Mouse (Mus musculus) bone marrow macrophage, adult 2 months (primary cell): ENCODE data around the gene Jak2. TPM values are rescaled to one million over a fixed set of nuclear protein-coding genes. Genes with fewer than 3 reads are reported as not detected.

Experiments
- H3K27ac ChIP-seq: 2 replicates; pipeline ENCODE4 v1.5.1; 2012; ENCODE audit warnings: low read depth, low read length; ENCODE audit not compliant: insufficient read depth
- H3K4me1 ChIP-seq: 2 replicates; pipeline ENCODE4 v1.6.1; 2012; ENCODE audit warnings: low read length; ENCODE audit not compliant: control insufficient read depth, insufficient read depth
- H3K4me3 ChIP-seq: 2 replicates; pipeline ENCODE4 v1.5.1; 2012; ENCODE audit warnings: mild to moderate bottlenecking, low read length, moderate library complexity; ENCODE audit not compliant: insufficient read depth
- CTCF ChIP-seq: IDR thresholded peaks from 2 replicates; pipeline ENCODE4 v1.5.1; 2012; ENCODE audit warnings: low read depth, mild to moderate bottlenecking, low read length, moderate library complexity
- POLR2A ChIP-seq: IDR thresholded peaks from 2 replicates; pipeline ENCODE4 v1.6.1; 2012; ENCODE audit warnings: mild to moderate bottlenecking, low read depth, low read length, borderline replicate concordance
- polyA plus RNA-seq: library from polyadenylated mRNA; stranded (reverse); fragments of >200 nt; gene quantifications from 2 replicates; pipeline ENCODE4 v1.2.4, GENCODE M21; 2012; ENCODE audit not compliant: missing spikeins, insufficient read depth, insufficient read length

Gene Jak2
- polyA plus RNA-seq, 1 experiment, result 24.7 TPM

DNA sequence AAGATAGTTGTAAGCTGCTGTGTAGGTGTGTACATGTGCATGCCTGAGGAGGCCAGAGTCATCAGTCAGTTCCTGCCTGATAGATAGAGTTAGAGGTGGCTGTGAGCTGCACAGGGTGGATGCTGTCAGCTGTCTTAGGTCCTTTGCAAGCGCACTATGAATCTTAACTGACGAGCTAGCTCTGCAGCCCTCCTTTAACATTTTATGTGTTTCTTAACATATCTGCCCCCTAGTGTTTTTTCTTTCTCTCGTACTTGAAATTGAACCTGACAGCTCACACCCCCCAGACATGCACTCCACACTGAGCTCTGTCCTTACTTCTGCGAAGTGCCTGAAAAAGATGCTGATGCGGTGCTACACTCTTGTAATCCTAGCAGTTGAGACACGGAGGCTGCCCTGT lies 18.6 kb downstream of the Jak2 start:
- TF ChIP-seq POLR2A (no peak), CTCF (no peak)
- no peak overlapping the region for H3K4me3 ChIP-seq
- no peaks in the 10 kb centered on the region for H3K4me1 ChIP-seq
- no peak overlapping the region for H3K27ac ChIP-seq

DNA sequence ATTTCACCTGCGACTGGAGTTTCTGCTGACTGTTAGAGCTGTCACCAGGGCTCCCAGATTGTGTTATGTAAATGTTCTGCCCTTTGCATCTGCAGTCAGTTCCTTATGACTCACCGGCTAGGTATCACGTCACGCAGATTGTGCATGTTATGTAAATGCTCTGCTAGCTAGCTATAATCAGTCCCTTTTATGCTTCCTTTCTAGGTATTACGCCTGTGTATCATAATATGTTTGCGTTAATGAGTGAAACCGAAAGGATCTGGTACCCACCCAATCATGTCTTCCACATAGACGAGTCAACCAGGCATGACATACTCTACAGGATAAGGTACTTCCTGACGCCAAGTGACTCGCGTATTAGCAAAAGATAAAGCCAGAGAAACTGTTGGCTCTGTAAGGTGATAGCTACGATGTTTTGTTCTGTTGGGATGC lies 19.5 kb downstream of the Jak2 start:
- Histone ChIP-seq H3K27ac (no peak overlapping the region), H3K4me3 (no peak overlapping the region), H3K4me1 (no peaks in the 10 kb centered on the region)
- TF ChIP-seq CTCF, result no peak

DNA sequence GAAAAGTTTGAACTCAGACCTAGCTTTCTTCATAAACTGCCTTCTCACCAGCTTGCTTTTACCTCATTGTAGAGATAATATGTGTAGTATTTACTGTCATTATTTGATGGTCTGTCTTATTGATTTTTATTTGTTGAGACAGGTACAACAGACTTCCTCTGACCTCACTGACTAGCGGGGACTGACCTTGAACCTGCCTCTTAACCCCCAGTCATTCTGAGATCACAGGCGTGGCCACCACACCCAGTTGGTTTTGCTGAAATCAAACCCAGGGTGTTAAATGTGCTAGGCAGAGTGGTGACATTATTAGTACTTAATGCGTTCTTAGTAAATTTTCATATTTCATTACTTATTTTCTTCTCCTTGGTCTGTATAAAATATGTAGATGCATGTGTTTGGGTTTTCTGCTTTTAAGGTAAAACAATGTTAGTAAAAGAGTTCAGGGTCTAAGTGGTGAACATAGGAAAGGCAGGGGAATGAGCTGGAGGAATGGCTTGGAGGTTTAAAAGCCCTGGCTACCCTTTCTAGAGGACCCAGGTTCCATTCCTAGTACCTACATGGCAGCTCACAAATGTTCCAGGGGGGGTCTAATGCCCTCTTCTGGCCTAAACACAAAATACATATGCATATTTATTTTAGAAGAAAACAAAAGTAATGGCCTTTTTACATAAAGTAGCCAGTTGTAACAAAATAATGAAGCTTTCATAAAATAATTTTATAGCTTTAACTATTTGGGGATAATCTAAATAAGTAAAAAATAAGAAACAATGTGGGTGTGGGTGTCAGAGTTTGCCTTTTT lies 20.6 kb downstream of the Jak2 start:
- H3K4me1 ChIP-seq, result no peaks in the 10 kb centered on the region
- no peak overlapping the region for H3K4me3 ChIP-seq
- H3K27ac ChIP-seq, result no peak overlapping the region
- TF ChIP-seq POLR2A (no peak), CTCF (no peak)

DNA sequence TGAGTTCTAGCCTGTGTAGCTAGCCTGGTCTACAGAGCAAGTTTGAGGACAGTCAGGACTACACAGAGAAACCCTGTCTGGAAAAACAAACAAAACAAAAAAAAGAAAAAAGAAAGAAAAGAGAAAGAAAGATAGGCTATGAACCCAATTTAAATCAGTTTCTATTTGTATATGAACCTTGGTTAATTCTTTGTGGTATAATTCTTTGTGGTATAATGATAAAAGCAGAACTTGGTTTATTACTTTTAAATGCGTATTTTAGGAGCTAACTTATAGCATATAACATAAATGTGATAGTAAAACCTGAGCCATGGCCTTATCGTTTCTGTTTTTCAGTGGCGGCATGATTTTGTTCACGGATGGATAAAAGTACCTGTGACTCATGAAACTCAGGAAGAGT lies 24.8 kb downstream of the Jak2 start:
- no peak overlapping the region for H3K27ac ChIP-seq
- TF ChIP-seq CTCF (no peak), POLR2A (no peak)
- H3K4me3 ChIP-seq, result no peak overlapping the region
- H3K4me1 ChIP-seq, result no peaks in the 10 kb centered on the region

DNA sequence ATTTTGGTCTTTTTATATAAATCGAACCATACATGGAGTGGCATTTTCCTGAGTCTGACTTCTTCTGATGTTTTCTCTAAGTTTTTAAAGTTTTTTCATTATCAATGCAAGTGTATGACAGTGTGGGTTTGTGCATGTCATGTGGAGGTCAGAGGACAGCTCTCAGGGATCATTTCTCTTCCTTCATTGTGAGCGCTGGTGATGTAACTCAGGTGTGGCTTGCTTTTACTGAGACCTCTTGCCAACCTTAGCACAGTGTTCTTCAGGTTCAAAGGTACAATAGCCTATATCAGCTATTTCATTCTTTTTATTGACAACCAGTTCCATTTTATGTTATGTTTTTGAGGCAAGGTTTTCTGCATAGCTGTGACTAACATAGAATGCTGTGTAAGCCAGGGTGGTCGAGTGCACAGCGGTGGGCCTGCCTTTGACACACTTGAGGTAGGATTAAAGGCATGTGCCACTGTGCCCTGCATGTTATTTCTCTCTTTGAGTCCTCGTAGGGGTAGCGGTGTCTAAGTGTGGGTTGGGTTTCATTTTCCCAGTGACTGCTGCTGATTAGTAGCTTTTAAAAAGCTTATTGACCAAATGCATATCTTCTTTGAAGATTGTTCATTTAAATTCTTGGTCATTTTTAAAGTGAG lies 27.4 kb downstream of the Jak2 start:
- TF ChIP-seq CTCF (no peak), POLR2A (no peak)
- H3K27ac ChIP-seq, result no peak overlapping the region
- no peaks in the 10 kb centered on the region for H3K4me1 ChIP-seq
- H3K4me3 ChIP-seq, result no peak overlapping the region

DNA sequence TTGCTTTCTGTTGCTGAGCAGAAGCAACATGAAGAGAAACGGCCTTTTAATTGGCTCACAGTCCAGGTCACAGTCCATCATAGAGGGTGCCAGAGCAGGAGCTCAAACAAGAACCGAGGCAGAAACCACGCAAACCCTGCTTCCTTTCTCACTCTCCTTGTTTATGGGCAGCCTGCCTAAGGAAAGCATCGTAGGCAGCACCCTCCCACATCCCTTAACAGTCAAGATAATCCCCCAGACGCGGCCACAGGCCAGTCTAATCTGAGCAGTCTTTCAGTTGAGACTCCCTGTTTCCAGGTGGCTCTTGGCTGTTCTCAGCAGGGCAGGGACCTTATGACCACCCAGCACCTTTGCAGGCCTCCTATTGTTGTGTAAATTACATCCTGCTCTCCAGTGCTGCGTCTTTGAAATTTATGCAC lies 33.8 kb downstream of the Jak2 start:
- no peaks in the 10 kb centered on the region for H3K4me1 ChIP-seq
- TF ChIP-seq POLR2A (no peak), CTCF (no peak)
- no peak overlapping the region for H3K4me3 ChIP-seq
- no peak overlapping the region for H3K27ac ChIP-seq

DNA sequence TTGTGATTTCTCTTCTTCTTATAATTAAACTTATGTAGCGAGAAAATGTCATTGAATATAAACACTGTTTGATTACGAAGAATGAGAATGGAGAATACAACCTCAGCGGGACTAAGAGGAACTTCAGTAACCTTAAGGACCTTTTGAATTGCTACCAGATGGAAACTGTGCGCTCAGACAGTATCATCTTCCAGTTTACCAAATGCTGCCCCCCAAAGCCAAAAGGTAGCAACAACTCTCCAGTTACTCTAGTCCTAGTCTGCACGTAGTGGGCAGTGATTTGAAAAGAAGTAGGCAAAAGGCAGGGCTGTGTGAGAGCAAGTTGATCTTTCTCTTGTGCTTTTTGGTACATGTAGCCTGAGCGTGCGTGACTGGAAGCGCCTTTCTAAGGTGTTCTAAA lies 36.2 kb downstream of the Jak2 start:
- Histone ChIP-seq H3K4me1 (no peaks in the 10 kb centered on the region), H3K4me3 (no peak overlapping the region), H3K27ac (no peak overlapping the region)

DNA sequence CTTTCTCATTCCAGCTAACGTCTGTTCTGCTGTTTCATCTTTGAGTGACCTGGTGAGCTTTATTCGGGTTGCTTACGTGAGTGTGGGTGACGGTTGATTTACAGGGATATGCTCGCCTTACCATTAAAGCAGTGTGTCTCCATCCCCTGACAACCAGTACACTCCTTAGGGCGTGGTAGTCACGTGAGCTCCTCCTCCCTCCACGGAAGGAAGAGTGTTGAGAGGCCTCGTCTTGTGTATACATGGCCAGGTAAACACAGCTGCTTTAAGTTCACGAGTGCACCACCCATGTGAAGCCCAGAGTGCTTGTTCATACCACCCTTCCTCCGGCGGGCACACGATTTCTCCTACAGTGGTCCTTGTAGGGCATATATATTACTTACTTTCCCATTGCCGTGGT lies 39.9 kb downstream of the Jak2 start:
- Histone ChIP-seq H3K27ac (no peak overlapping the region), H3K4me3 (no peak overlapping the region), H3K4me1 (no peaks in the 10 kb centered on the region)
- TF ChIP-seq POLR2A, result no peak

More for the DNA sequence above, 36.2 kb downstream of the Jak2 start:
- TF ChIP-seq POLR2A (no peak), CTCF (no peak)

DNA sequence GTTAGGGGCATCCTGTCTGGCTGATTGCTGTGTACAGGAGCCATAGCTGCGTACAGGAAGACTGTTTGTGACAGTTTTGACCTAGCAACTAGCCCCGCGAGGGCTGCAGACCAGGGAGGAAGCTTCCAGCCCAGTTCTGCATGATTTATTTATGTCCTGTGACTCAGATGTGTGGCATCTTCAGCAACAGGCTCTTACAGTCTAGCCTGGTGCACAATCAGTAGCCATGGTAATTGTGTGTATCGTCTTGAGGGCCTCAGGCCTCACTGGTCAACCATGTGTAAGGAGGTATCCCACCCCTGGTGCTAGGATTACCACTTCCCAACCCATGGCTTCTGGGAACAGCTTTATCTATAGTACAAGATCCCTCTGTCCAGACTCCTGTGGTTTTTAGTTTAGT lies 40.9 kb downstream of the Jak2 start:
- TF ChIP-seq CTCF, result no peak
- no peak for TF ChIP-seq POLR2A
- no peak overlapping the region for H3K4me3 ChIP-seq
- no peak overlapping the region for H3K27ac ChIP-seq
- peaks cover 2% of the 10 kb centered on the region; the same call in 1 of the 2 replicates for H3K4me1 ChIP-seq

DNA sequence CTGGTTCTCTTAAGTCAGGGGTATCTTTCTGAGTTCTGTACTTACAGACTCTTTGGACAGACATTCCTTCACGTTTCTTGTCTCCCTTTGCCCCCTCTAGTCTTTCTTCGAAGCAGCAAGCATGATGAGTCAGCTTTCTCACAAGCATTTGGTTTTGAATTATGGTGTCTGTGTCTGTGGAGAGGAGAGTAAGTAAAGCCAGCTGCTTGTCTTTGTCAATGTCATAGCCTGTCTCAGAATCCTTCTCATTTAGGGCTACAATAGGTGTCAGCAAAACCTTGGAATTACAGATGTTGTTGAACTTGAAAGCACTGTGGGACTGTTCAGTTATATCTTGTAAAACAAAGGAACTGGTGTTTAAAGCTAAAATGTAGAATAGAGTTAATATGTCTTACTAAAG lies 43.1 kb downstream of the Jak2 start:
- TF ChIP-seq CTCF, result no peak
- no peak for TF ChIP-seq POLR2A
- H3K27ac ChIP-seq, result no peak overlapping the region
- peaks cover 2% of the 10 kb centered on the region; the same call in 1 of the 2 replicates for H3K4me1 ChIP-seq

More for the DNA sequence above, 43.1 kb downstream of the Jak2 start:
- no peak overlapping the region for H3K4me3 ChIP-seq
